Comparison of ENCODE assay signal across 27 mouse cellular contexts in the genomic region with DNA sequence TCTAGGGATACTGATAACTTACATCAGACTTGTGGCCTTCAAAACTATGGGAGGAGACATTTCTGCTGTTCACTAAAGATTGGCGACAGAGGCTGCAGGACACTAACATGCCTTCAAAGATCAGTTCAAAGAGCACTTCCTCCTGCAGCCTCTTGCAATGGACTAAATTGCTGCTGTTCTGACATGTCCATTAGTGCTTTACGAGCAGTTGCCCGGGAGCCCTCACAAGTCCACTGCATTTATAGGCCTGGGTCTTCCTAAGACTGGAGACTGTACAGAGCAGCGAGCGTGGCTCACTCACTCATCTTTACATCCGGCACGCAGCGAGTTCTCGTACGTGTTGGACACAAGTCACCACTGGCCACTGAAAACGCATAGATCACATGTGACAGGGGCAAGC. TPM values are rescaled to one million over a fixed set of nuclear protein-coding genes. Genes with fewer than 3 reads are reported as not detected.
DNase-seq lines count a peak whose midpoint lies in the region; ATAC-seq lines count a peak whose summit lies in the region.
"Had no signal": no experiment of that assay in that cellular context is flagged by ENCODE, and none has a peak within 500 bp of the region (broad histone marks: within the 10 kb centered on the region; RNA-seq: fewer than 3 reads in every experiment).

No protein-coding gene starts in this region.

- no peak for DNase-seq in heart, postnatal 36 days
- peak; percentile 60 for DNase-seq in kidney, postnatal 10 days
- no peak for DNase-seq in kidney, adult 11 months
- peak; percentile 49 to 56 for DNase-seq in kidney, postnatal 4 days
- no peak for DNase-seq in kidney, postnatal 36 days
- DNase-seq: adrenal gland, postnatal 10 days; adrenal gland, postnatal 36 days; B cell, adult 2 months; cerebellum, adult 18-20 months; cerebellum, adult 9-10 months; cerebellum, postnatal 14 days; gastrocnemius, postnatal 10 days; gastrocnemius, postnatal 36 days; heart, postnatal 10 days; heart, postnatal 4 days had no signal

- H3K36me3 ChIP-seq in heart, embryonic 12.5 days, result peaks cover 18% of the 10 kb centered on the region
- peaks cover 11% of the 10 kb centered on the region for H3K36me3 ChIP-seq in hindbrain, embryonic 12.5 days
- H3K36me3 ChIP-seq: G1E; intestine, embryonic 15.5 days had no signal

- H3K27me3 ChIP-seq in heart, embryonic 12.5 days (replicated peaks), result no peaks in the 10 kb centered on the region
- H3K27me3 ChIP-seq in hindbrain, embryonic 12.5 days, result no peaks in the 10 kb centered on the region
- H3K27me3 ChIP-seq: CH12.LX; forebrain, embryonic 13.5 days; heart, embryonic 15.5 days; hindbrain, embryonic 13.5 days; intestine, embryonic 15.5 days; Patski had no signal

- no peak overlapping the region for H3K9ac ChIP-seq in heart, embryonic 12.5 days
- no peak overlapping the region for H3K9ac ChIP-seq in hindbrain, embryonic 12.5 days
- H3K9ac ChIP-seq: forebrain, embryonic 13.5 days; heart, embryonic 15.5 days; hindbrain, embryonic 13.5 days; intestine, embryonic 15.5 days had no signal

- H3K9me3 ChIP-seq in heart, embryonic 12.5 days (replicated peaks), result no peaks in the 10 kb centered on the region
- H3K9me3 ChIP-seq in hindbrain, embryonic 12.5 days (replicated peaks), result no peaks in the 10 kb centered on the region
- H3K9me3 ChIP-seq: forebrain, embryonic 10.5 days; forebrain, embryonic 13.5 days; G1E; heart, embryonic 15.5 days; hindbrain, embryonic 13.5 days; intestine, embryonic 15.5 days had no signal

- intact Hi-C loops in heart, postnatal 36 days (cut with DNase I), result no loop called here

- peaks cover 58% of the 10 kb centered on the region for H3K4me1 ChIP-seq in heart, embryonic 12.5 days (replicated peaks)
- 0 out of 2 replicates have a peak, but pooled peaks cover 4% of the 10 kb centered on the region for H3K4me1 ChIP-seq in hindbrain, embryonic 12.5 days

- 78% methylated on average over 11 of the region's 11 CpGs for WGBS in heart, embryonic 12.5 days
- WGBS in hindbrain, embryonic 12.5 days, result 91% methylated on average over 11 of the region's 11 CpGs

- ATAC-seq in heart, embryonic 12.5 days (ENCODE audit: insufficient number of reproducible peaks, low FRiP score), result no peak
- no peak for ATAC-seq in hindbrain, embryonic 12.5 days (ENCODE audit: low FRiP score)
- ATAC-seq: forebrain, embryonic 13.5 days; forebrain, embryonic 16.5 days; hindbrain, embryonic 16.5 days; intestine, embryonic 15.5 days; Patski had no signal

- H3K4me2 ChIP-seq in heart, embryonic 12.5 days, result no peak overlapping the region
- H3K4me2 ChIP-seq in hindbrain, embryonic 12.5 days (replicated peaks), result no peak overlapping the region
- H3K4me2 ChIP-seq: forebrain, embryonic 13.5 days; heart, embryonic 15.5 days; hindbrain, embryonic 13.5 days; intestine, embryonic 15.5 days had no signal

- H3K27ac ChIP-seq in heart, embryonic 12.5 days (ENCODE audit: poor library complexity, severe bottlenecking), result 0 out of 2 replicates have a peak overlapping the region, but pooled peaks have one; percentile 1
- no peak overlapping the region for H3K27ac ChIP-seq in hindbrain, embryonic 12.5 days
- H3K27ac ChIP-seq: forebrain, embryonic 10.5 days; forebrain, embryonic 13.5 days; heart, embryonic 15.5 days; hindbrain, embryonic 13.5 days; intestine, embryonic 15.5 days had no signal

- H3K4me3 ChIP-seq in heart, embryonic 12.5 days, result no peak overlapping the region
- no peak overlapping the region for H3K4me3 ChIP-seq in hindbrain, embryonic 12.5 days
- H3K4me3 ChIP-seq: forebrain, embryonic 10.5 days; forebrain, embryonic 13.5 days; heart, embryonic 15.5 days; hindbrain, embryonic 13.5 days; intestine, embryonic 15.5 days had no signal

RNA-seq across cellular contexts. Expression of a gene that starts 50.0 kb away (rescaled TPM):
- 260 and 270 TPM in 2 replicates for polyA plus RNA-seq in heart, embryonic 12.5 days (2016; fragmentation: Nextera tagmentation; extraction: Ambion mirVana)
- total RNA-seq in heart, postnatal 36 days (2021), result 10 to 100 TPM; 75.8 to 85.5 TPM
- 187 and 189 TPM in 2 replicates for polyA plus RNA-seq in hindbrain, embryonic 12.5 days (2016; fragmentation: Nextera tagmentation; extraction: Ambion mirVana)

Comparison
In these comparisons a context has a peak if more than half of its experiments do, and no peak if none do; other contexts are left out.
1. DNase-seq: peak in kidney, postnatal 10 days (single experiment) and kidney, postnatal 4 days (2 of 2); none in heart, postnatal 36 days (0 of 2), kidney, adult 11 months (single experiment) and kidney, postnatal 36 days (0 of 2).